Mouse (Mus musculus) heart, embryonic 15.5 days (tissue): ENCODE results near the gene Midn. TPM values are rescaled to one million over a fixed set of nuclear protein-coding genes. Genes with fewer than 3 reads are reported as not detected.

Source experiments
- ATAC-seq: fragments of 200-750 bp; cut with Nextera tagmentation; replicated peaks from 2 replicates; pipeline ENCODE4 v1.8.0; 2017; ENCODE audit warnings: low read depth, moderate TSS enrichment; ENCODE audit not compliant: insufficient number of reproducible peaks, insufficient read depth, low FRiP score
- H3K27ac ChIP-seq: fragments of 300-500 bp; sonication (generic); 2 replicates; pipeline ENCODE4 v1.5.1; 2015; ENCODE audit warnings: mild to moderate bottlenecking, inconsistent platforms
- H3K27me3 ChIP-seq: fragments of 300-500 bp; sonication (generic); 2 replicates; pipeline ENCODE4 v1.6.1; 2015; ENCODE audit warnings: inconsistent platforms
- H3K36me3 ChIP-seq: fragments of 300-500 bp; sonication (generic); 2 replicates; pipeline ENCODE4 v1.6.1; 2015; ENCODE audit warnings: mild to moderate bottlenecking, inconsistent platforms
- H3K4me1 ChIP-seq: fragments of 300-500 bp; sonication (generic); replicated peaks from 2 replicates; pipeline ENCODE4 v1.6.1; 2015; ENCODE audit warnings: inconsistent platforms
- H3K4me2 ChIP-seq: fragments of 300-500 bp; sonication (generic); 2 replicates; pipeline ENCODE4 v1.6.1; 2015; ENCODE audit warnings: inconsistent platforms, mild to moderate bottlenecking, moderate library complexity
- H3K4me3 ChIP-seq: fragments of 300-500 bp; sonication (generic); 2 replicates; pipeline ENCODE4 v1.5.1; 2015; ENCODE audit warnings: mild to moderate bottlenecking, inconsistent platforms
- H3K9ac ChIP-seq: fragments of 300-500 bp; sonication (generic); 2 replicates; pipeline ENCODE4 v1.6.1; 2015; ENCODE audit warnings: mild to moderate bottlenecking, inconsistent platforms
- H3K9me3 ChIP-seq: fragments of 300-500 bp; sonication (generic); replicated peaks from 2 replicates; pipeline ENCODE4 v1.6.1; 2016; ENCODE audit warnings: inconsistent platforms
- WGBS: fragments of 180-500 bp; shearing (Covaris S2); methylation state at CpG from one replicate; pipeline ENCODE4 v1.1.7; 2015; ENCODE audit warnings: mixed read lengths; 5-methylcytosine and 5-hydroxymethylcytosine counted together
- polyA plus RNA-seq: library from polyadenylated mRNA; unstranded; fragments of >200 nt; fragmentation: Nextera tagmentation; extraction: Ambion mirVana; gene quantifications from 2 replicates; pipeline ENCODE4 v1.2.1, GENCODE M21; 2015

The Midn gene
- polyA plus RNA-seq, 1 experiment from 2014 or later: 11.6 TPM

DNA sequence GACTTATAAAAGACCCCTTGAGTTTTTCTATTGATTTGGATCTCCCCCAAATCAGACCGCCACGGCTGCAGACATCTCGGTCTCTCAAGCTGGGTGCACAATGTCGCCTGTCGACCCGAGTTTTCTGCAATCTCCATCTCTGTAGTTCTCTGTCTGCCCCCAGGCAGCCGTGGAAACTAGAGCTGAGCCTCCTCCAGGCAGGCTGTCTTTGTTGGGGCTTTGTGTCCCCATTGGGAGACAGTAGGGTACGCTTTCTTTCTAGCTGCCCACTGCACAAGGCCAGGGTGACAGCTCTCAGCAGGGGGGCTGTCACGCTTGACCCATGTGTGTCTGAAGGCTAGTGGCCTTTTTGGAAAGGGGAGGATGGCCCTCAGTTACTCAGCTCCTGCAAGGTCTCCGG lies 59.6 kb downstream of the Midn start:
- no peak overlapping the region for H3K4me2 ChIP-seq
- H3K27ac ChIP-seq: no peak overlapping the region
- no peaks in the 10 kb centered on the region for H3K36me3 ChIP-seq
- no peak for ATAC-seq
- no peaks in the 10 kb centered on the region for H3K9me3 ChIP-seq
- H3K27me3 ChIP-seq: peaks cover 7% of the 10 kb centered on the region; the same call in 1 of the 2 replicates
- H3K9ac ChIP-seq: no peak overlapping the region
- no peak overlapping the region for H3K4me3 ChIP-seq
- H3K4me1 ChIP-seq: peaks cover 6% of the 10 kb centered on the region
- WGBS: 71% methylated on average over 10 of the region's 10 CpGs

Other genes with a start within 250 kb of the Midn start
- gene Med16, start 239.3 kb upstream of the Midn start, polyA plus RNA-seq: 34.8 and 45.7 TPM in 2 replicates
- 15.7 TPM in 1 of 2 replicates, not detected in the other for gene Gm26602, start 237.4 kb upstream of the Midn start, polyA plus RNA-seq
- gene Kiss1r, start 231.3 kb upstream of the Midn start, polyA plus RNA-seq: 0.34 and 0.51 TPM in 2 replicates
- gene R3hdm4, start 227.1 kb upstream of the Midn start, polyA plus RNA-seq: 95.2 and 118 TPM in 2 replicates
- gene Arid3a, start 221.2 kb upstream of the Midn start, polyA plus RNA-seq: 2.1 and 3.7 TPM in 2 replicates
- gene Wdr18, start 188.1 kb upstream of the Midn start, polyA plus RNA-seq: 56.7 and 66.6 TPM in 2 replicates
- 0.24 and 0.28 TPM in 2 replicates for gene Grin3b, start 177.6 kb upstream of the Midn start, polyA plus RNA-seq
- 16.2 and 19.6 TPM in 2 replicates for gene Tmem259, start 163.9 kb upstream of the Midn start, polyA plus RNA-seq
- 208 and 243 TPM in 2 replicates for gene Cnn2, start 159.7 kb upstream of the Midn start, polyA plus RNA-seq
- gene Abca7, start 151.8 kb upstream of the Midn start, polyA plus RNA-seq: 2.1 and 3.9 TPM in 2 replicates
- 4.7 and 14.4 TPM in 2 replicates for gene Arhgap45, start 131.6 kb upstream of the Midn start, polyA plus RNA-seq
- 115 and 136 TPM in 2 replicates for gene Polr2e, start 108.5 kb upstream of the Midn start, polyA plus RNA-seq
- 628 and 658 TPM in 2 replicates for gene Gpx4, start 101.1 kb upstream of the Midn start, polyA plus RNA-seq
- 8.3 and 13.9 TPM in 2 replicates for gene Sbno2, start 42.7 kb upstream of the Midn start, polyA plus RNA-seq
- 10.0 and 14.2 TPM in 2 replicates for gene Stk11, start 32.5 kb upstream of the Midn start, polyA plus RNA-seq
- 861 and 962 TPM in 2 replicates for gene Atp5d, start 9.6 kb upstream of the Midn start, polyA plus RNA-seq
- 1.7 and 2.9 TPM in 2 replicates for gene Cbarp, start 7.4 kb upstream of the Midn start, polyA plus RNA-seq
- 86.7 and 90.2 TPM in 2 replicates for gene Cirbp, start 17.7 kb downstream of the Midn start, polyA plus RNA-seq
- 7.7 and 9.1 TPM in 2 replicates for gene 1600002K03Rik, start 24.7 kb downstream of the Midn start, polyA plus RNA-seq
- gene Efna2, start 31.2 kb downstream of the Midn start, polyA plus RNA-seq: 8.6 and 9.7 TPM in 2 replicates
- gene Mum1, start 78.2 kb downstream of the Midn start, polyA plus RNA-seq: 32.7 and 40.5 TPM in 2 replicates
- gene Ndufs7, start 100.8 kb downstream of the Midn start, polyA plus RNA-seq: 553 and 586 TPM in 2 replicates
- 47.7 and 52.9 TPM in 2 replicates for gene Gamt, start 112.7 kb downstream of the Midn start, polyA plus RNA-seq
- 31.5 and 40.0 TPM in 2 replicates for gene Dazap1, start 113.2 kb downstream of the Midn start, polyA plus RNA-seq
- gene Rps15, start 144.2 kb downstream of the Midn start, polyA plus RNA-seq: 525 and 544 TPM in 2 replicates
- 0.96 and 2.1 TPM in 2 replicates for gene Apc2, start 147.7 kb downstream of the Midn start, polyA plus RNA-seq
- 32.4 and 36.8 TPM in 2 replicates for gene 2310011J03Rik, start 172.3 kb downstream of the Midn start, polyA plus RNA-seq
- 1.3 and 1.5 TPM in 2 replicates for gene Pcsk4, start 181.2 kb downstream of the Midn start, polyA plus RNA-seq
- 1.6 and 3.4 TPM in 2 replicates for gene Reep6, start 181.7 kb downstream of the Midn start, polyA plus RNA-seq
- gene Adamtsl5, start 200.1 kb downstream of the Midn start, polyA plus RNA-seq: 10.9 and 12.7 TPM in 2 replicates
- gene Plk5, start 208.2 kb downstream of the Midn start, polyA plus RNA-seq: 0.06 and 0.09 TPM in 2 replicates
- 4.8 and 5.2 TPM in 2 replicates for gene Mex3d, start 239.4 kb downstream of the Midn start, polyA plus RNA-seq